Comparison of ENCODE assay signal across 8 mouse cellular contexts in the genomic region with DNA sequence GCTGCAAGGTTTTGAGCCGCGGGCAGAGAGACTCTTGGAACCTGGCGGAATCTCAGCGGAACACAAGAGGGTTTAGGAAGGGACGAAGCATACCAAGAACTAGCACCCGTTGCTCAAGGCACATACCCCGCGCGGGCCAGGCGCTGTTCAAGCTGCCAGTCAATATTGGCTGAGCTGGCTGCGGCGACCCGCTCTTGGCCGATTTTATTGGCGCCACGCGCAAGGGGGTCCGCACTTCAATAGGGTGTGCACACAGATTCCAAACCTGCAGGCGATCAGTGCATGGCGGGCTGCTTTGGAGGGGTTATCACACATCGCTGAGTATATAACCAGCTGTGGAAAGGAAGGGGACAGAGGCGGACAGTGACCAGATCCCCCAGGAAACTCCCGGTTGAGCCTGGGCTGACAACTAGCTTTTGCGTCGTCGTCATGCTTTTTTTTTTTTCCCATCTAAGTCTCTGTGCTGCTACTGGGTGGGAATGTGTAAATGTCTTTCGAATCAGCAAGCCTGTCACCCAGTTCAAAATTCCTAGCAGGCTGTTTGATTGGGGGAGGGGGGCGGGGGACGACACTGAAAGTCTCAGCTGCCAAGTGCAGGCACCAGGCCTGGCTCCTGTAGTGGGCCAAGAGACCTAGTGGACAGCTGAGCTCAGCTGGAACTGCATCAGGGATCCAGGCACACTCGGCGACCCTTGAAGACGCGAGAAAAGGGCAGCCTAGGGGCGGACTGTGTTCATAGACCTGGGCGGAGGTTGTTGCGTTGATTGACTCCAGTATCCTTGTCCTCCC. TPM values are rescaled to one million over a fixed set of nuclear protein-coding genes. Genes with fewer than 3 reads are reported as not detected.
A peak's percentile ranks its signal among the peaks of the same experiment; 100 is the strongest.
DNase-seq lines count a peak whose midpoint lies in the region; ATAC-seq and TF ChIP-seq lines count a peak whose summit lies in the region.

No protein-coding gene starts in this region.

- 2% methylated on average over 36 of the region's 36 CpGs for WGBS in heart, postnatal 0 days
- 3% methylated on average over 30 of the region's 36 CpGs for WGBS in embryonic facial prominence, embryonic 14.5 days
- 6% methylated on average over 36 of the region's 36 CpGs for WGBS in intestine, postnatal 0 days
- under 1% methylated on average over 36 of the region's 36 CpGs for WGBS in neural tube, embryonic 11.5 days

- no peak overlapping the region for H3K27ac ChIP-seq in heart, postnatal 0 days (ENCODE audit: low read depth)
- H3K27ac ChIP-seq in embryonic facial prominence, embryonic 14.5 days (replicated peaks; ENCODE audit: low read depth, low read length), result no peak overlapping the region
- no peak overlapping the region for H3K27ac ChIP-seq in intestine, postnatal 0 days (ENCODE audit: low read depth, low read length)
- H3K27ac ChIP-seq in neural tube, embryonic 11.5 days (ENCODE audit: low read depth, low read length), result peak overlapping the region; percentile 5

- DNase-seq in heart, postnatal 0 days (ENCODE audit: low spot score), result no peak
- no peak for DNase-seq in heart, adult 18-20 months
- no peak for DNase-seq in embryonic facial prominence, embryonic 14.5 days (ENCODE audit: low spot score)
- no peak for DNase-seq in neural tube, embryonic 11.5 days (ENCODE audit: low spot score)
- no peak for DNase-seq in MN1 (ENCODE audit: low spot score)
- no peak for DNase-seq in c-Kit-positive CD71-positive TER-119-positive erythroid progenitor cells, embryonic 14.5 days (ENCODE audit: low spot score)

- ATAC-seq in heart, postnatal 0 days (ENCODE audit: insufficient read depth, low read depth), result no peak
- no peak for ATAC-seq in embryonic facial prominence, embryonic 14.5 days (ENCODE audit: low read depth)
- no peak for ATAC-seq in intestine, postnatal 0 days
- no peak for ATAC-seq in neural tube, embryonic 11.5 days (ENCODE audit: insufficient read depth, low FRiP score, low TSS enrichment)
- ATAC-seq in megakaryocyte-erythroid progenitor cell, adult 5-6 weeks (replicated peaks; ENCODE audit: low FRiP score, low TSS enrichment, poor library complexity, severe bottlenecking), result no peak

- no peak for TF ChIP-seq EP300 in heart, postnatal 0 days (IDR thresholded peaks at IDR 0.05; ENCODE audit: low read depth)

- H3K36me3 ChIP-seq in heart, postnatal 0 days (replicated peaks; ENCODE audit: control insufficient read depth, insufficient read depth, low read length), result no peaks in the 10 kb centered on the region
- no peaks in the 10 kb centered on the region for H3K36me3 ChIP-seq in embryonic facial prominence, embryonic 14.5 days (ENCODE audit: control insufficient read depth, insufficient read depth, low read length)
- no peaks in the 10 kb centered on the region for H3K36me3 ChIP-seq in intestine, postnatal 0 days (ENCODE audit: control insufficient read depth, insufficient read depth)
- no peaks in the 10 kb centered on the region for H3K36me3 ChIP-seq in neural tube, embryonic 11.5 days (ENCODE audit: control insufficient read depth, insufficient read depth, low read length)

- peak overlapping the region; percentile 19 for H3K4me3 ChIP-seq in heart, postnatal 0 days (ENCODE audit: low read depth, low read length)
- peak overlapping the region; percentile 51; the same call in 1 of the 2 replicates for H3K4me3 ChIP-seq in embryonic facial prominence, embryonic 14.5 days (ENCODE audit: low read depth, low read length)
- peak overlapping the region; percentile 48 for H3K4me3 ChIP-seq in intestine, postnatal 0 days (ENCODE audit: low read depth, low read length)
- H3K4me3 ChIP-seq in neural tube, embryonic 11.5 days (ENCODE audit: low read depth, low read length), result peak overlapping the region; percentile 43

- H3K9ac ChIP-seq in heart, postnatal 0 days (replicated peaks; ENCODE audit: low read depth, low read length), result no peak overlapping the region
- no peak overlapping the region for H3K9ac ChIP-seq in embryonic facial prominence, embryonic 14.5 days (ENCODE audit: low read depth, low read length)
- no peak overlapping the region for H3K9ac ChIP-seq in intestine, postnatal 0 days (ENCODE audit: low read depth, low read length)
- H3K9ac ChIP-seq in neural tube, embryonic 11.5 days (ENCODE audit: low read length), result peak overlapping the region; percentile 62

- peak overlapping the region; percentile 77; the same call in 1 of the 2 replicates for H3K4me2 ChIP-seq in heart, postnatal 0 days (ENCODE audit: low read depth, low read length)
- H3K4me2 ChIP-seq in embryonic facial prominence, embryonic 14.5 days (ENCODE audit: low read depth, low read length), result peak overlapping the region; percentile 2; the same call in 1 of the 2 replicates
- H3K4me2 ChIP-seq in intestine, postnatal 0 days (replicated peaks; ENCODE audit: low read depth), result peak overlapping the region; percentile 91; the same call in 1 of the 2 replicates
- H3K4me2 ChIP-seq in neural tube, embryonic 11.5 days (ENCODE audit: low read depth), result peak overlapping the region; percentile 81

- H3K9me3 ChIP-seq in heart, postnatal 0 days (replicated peaks; ENCODE audit: control insufficient read depth, low read length), result no peaks in the 10 kb centered on the region
- no peaks in the 10 kb centered on the region for H3K9me3 ChIP-seq in embryonic facial prominence, embryonic 14.5 days (ENCODE audit: control insufficient read depth, low read length)
- no peaks in the 10 kb centered on the region for H3K9me3 ChIP-seq in intestine, postnatal 0 days (ENCODE audit: control insufficient read depth)
- no peaks in the 10 kb centered on the region for H3K9me3 ChIP-seq in neural tube, embryonic 11.5 days (ENCODE audit: control insufficient read depth, low read length)

- TF ChIP-seq CTCF in heart, postnatal 0 days (IDR thresholded peaks at IDR 0.05; ENCODE audit: low read depth), result no peak
- no peak for TF ChIP-seq CTCF in intestine, postnatal 0 days (IDR thresholded peaks at IDR 0.05; ENCODE audit: low read depth)

- peaks cover 13% of the 10 kb centered on the region for H3K4me1 ChIP-seq in heart, postnatal 0 days (ENCODE audit: control insufficient read depth, insufficient read depth)
- H3K4me1 ChIP-seq in embryonic facial prominence, embryonic 14.5 days (ENCODE audit: control insufficient read depth, insufficient read depth, low read length), result peaks cover 11% of the 10 kb centered on the region
- peaks cover 3% of the 10 kb centered on the region; the same call in 1 of the 2 replicates for H3K4me1 ChIP-seq in intestine, postnatal 0 days (replicated peaks; ENCODE audit: control insufficient read depth, insufficient read depth, low read length)
- H3K4me1 ChIP-seq in neural tube, embryonic 11.5 days (ENCODE audit: control insufficient read depth, insufficient read depth, low read length), result 0 out of 2 replicates have a peak, but pooled peaks cover 2% of the 10 kb centered on the region

- H3K27me3 ChIP-seq in heart, postnatal 0 days (ENCODE audit: control insufficient read depth, insufficient read depth, low read length), result peaks cover 100% of the 10 kb centered on the region
- H3K27me3 ChIP-seq in embryonic facial prominence, embryonic 14.5 days (replicated peaks; ENCODE audit: control insufficient read depth, insufficient read depth, low read length), result peaks cover 100% of the 10 kb centered on the region
- H3K27me3 ChIP-seq in intestine, postnatal 0 days (replicated peaks; ENCODE audit: control insufficient read depth, insufficient read depth, low read length), result peaks cover 98% of the 10 kb centered on the region
- H3K27me3 ChIP-seq in neural tube, embryonic 11.5 days (ENCODE audit: control insufficient read depth, insufficient read depth, low read length), result peaks cover 92% of the 10 kb centered on the region

RNA-seq across cellular contexts. Expression of a gene that starts 2.1 kb away (rescaled TPM):
- total RNA-seq in heart, postnatal 0 days (2014; rRNA removed; ENCODE audit: low replicate concordance), result not detected in 2 replicates
- polyA plus RNA-seq in heart, postnatal 0 days (2015; fragmentation: Nextera tagmentation; extraction: Ambion mirVana), result 0.03 TPM in 1 of 2 replicates, not detected in the other
- total RNA-seq in heart, adult 18-20 months (2021), result not detected
- polyA plus RNA-seq in embryonic facial prominence, embryonic 14.5 days (2014; fragmentation: Nextera tagmentation; extraction: Ambion mirVana), result 0.24 and 0.31 TPM in 2 replicates
- polyA plus RNA-seq in intestine, postnatal 0 days (2015; fragmentation: Nextera tagmentation; extraction: Ambion mirVana), result 0.07 TPM in 1 of 2 replicates, not detected in the other
- 8.6 and 10.1 TPM in 2 replicates for polyA plus RNA-seq in neural tube, embryonic 11.5 days (2014; fragmentation: Nextera tagmentation; extraction: Ambion mirVana)
- total RNA-seq in megakaryocyte-erythroid progenitor cell, adult 5-6 weeks (2014; fragmentation: Nextera tagmentation), result not detected in 2 replicates
- not detected in 2 replicates for total RNA-seq in megakaryocyte-erythroid progenitor cell, adult 5-6 weeks (2017)

Comparison
In these comparisons a context has a peak if more than half of its experiments do, and no peak if none do; other contexts are left out.
1. H3K4me2 ChIP-seq: peak in every context shown above with its lines; median percentile 91 in intestine, postnatal 0 days; 81 in neural tube, embryonic 11.5 days; 77 in heart, postnatal 0 days; 2 in embryonic facial prominence, embryonic 14.5 days.